Mouse (Mus musculus): ENCODE data around the gene Sipa1l3.

GRCm38 (mm10) chr7:29305263-29305988 is 213.0 kb downstream of the Sipa1l3 start:
- TF ChIP-seq CTCF (conservative IDR thresholded peaks at IDR 0.05; ENCODE audit: insufficient read depth, insufficient read length, low read depth, low read length) = no peak
- no peak for TF ChIP-seq POLR2A (IDR thresholded peaks at IDR 0.05; ENCODE audit: low read depth, low read length)

Measured in kidney, adult 2 months (tissue).